Mouse (Mus musculus): Measurements from ENCODE around the gene Kcnk5. TPM values are rescaled to one million over a fixed set of nuclear protein-coding genes. Genes with fewer than 3 reads are reported as not detected.

The Kcnk5 gene
- total and polyA plus RNA-seq, 3 experiments, result 8.7 to 12.5 (median 11.7) TPM

DNA sequence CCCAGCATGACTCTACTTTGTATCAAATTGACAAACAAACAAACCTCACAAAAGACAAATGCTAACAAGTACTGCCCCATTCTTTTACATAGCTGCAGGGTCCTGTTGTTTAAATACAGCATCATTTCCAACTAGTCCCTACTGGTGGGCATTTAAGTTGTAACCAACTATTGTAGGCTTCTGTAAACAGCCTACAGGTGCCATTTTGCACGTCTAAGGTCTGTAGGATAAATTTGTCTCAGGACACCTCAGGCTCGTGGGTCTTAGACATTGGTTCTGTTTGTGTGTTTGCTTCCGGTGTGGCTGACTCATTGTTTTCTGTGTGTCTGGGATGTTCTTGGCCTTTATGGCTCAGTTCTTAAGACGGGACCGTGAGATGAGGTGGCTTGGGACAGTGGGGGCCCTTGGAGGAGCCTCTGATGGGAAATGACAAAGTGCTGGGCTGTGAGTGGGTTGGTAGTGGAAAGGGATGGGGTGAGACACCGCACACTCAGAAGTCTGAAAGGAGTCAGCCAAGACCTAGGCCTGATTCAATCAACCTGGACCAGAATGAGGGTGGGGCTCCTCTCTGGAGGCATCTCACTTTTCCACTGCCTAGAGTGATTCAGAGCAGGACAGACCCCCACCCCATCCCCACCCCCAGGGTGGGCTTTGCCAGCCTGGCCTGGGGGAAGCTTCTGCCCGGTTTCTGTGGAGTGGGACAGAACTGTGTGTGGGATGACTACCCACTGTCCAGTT is 35.1 kb upstream of the Kcnk5 start:
- TF ChIP-seq HCFC1 (IDR thresholded peaks at IDR 0.05; ENCODE audit: low read depth, low read length) (no peak), ZNF384 (IDR thresholded peaks at IDR 0.05; ENCODE audit: low read depth, low read length) (no peak), MAX (IDR thresholded peaks at IDR 0.05; ENCODE audit: low read length) (no peak), NELFE (IDR thresholded peaks at IDR 0.05; ENCODE audit: low read depth, low read length) (no peak), SIN3A (IDR thresholded peaks at IDR 0.05; ENCODE audit: low read length) (no peak)
- no peak overlapping the region for H3K9ac ChIP-seq (ENCODE audit: insufficient read depth, low read depth)
- in situ Hi-C loops (cut with MboI; ENCODE audit: low pct_ligation_motif_present, low pct_unique_long_range_greater_than_20kb, low sequenced_read_pairs), result no loop called here
- no peaks in the 10 kb centered on the region for H3K9me3 ChIP-seq (replicated peaks; ENCODE audit: low read length)
- no peak for DNase-seq (ENCODE audit: extremely low read depth)
- no peak overlapping the region for H3K27ac ChIP-seq (ENCODE audit: insufficient read depth, low read depth)
- no peaks in the 10 kb centered on the region for H3K27me3 ChIP-seq (replicated peaks)
- H3K4me2 ChIP-seq (ENCODE audit: insufficient read depth, low read depth, poor library complexity, severe bottlenecking), result no peak overlapping the region
- no peak overlapping the region for H3K4me3 ChIP-seq (replicated peaks in 1 of 3; ENCODE audit: low read depth in 2 of 3, low read length in 2 of 3, poor library complexity in 1 of 3)
- no peaks in the 10 kb centered on the region for H3K79me2 ChIP-seq (replicated peaks; ENCODE audit: control insufficient read depth, extremely low read depth, insufficient read depth, poor library complexity, severe bottlenecking)
- peaks cover 6% of the 10 kb centered on the region in 2 experiments; a peak in 3 of 4 replicates for H3K4me1 ChIP-seq (ENCODE audit: control insufficient read depth in 1 of 2, insufficient read depth in 2 of 2)
- no peaks in the 10 kb centered on the region for H3K36me3 ChIP-seq (replicated peaks in 1 of 2; ENCODE audit: control insufficient read depth in 1 of 2, insufficient read depth in 1 of 2, low read length in 1 of 2)
- dilution Hi-C loops (cut with MboI; ENCODE audit: extremely low pct_ligation_motif_present, extremely low pct_unique_long_range_greater_than_20kb, low sequenced_read_pairs), result no loop called here

DNA sequence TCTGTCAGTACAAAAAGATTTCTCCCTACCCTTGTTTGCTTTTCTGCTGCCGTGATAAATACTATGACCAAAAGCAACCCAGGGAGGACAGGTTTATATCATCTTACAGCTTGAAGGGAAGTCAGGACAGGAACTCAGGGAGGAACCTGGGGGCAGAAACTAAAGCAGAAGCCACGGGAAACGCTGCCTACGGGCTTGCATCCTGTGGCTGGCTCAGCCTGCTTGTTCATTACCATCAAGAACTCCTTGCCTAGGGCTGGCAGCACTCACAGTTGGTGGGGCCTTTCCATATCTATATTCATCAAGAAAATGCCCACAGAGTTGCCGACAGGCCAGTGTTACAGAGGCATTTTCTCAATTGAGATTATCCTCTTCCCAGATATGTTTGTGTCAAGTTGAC is 34.2 kb upstream of the Kcnk5 start:
- Histone ChIP-seq H3K79me2 (replicated peaks; ENCODE audit: control insufficient read depth, extremely low read depth, insufficient read depth, poor library complexity, severe bottlenecking) (no peaks in the 10 kb centered on the region), H3K9ac (ENCODE audit: insufficient read depth, low read depth) (no peak overlapping the region), H3K36me3 (replicated peaks in 1 of 2; ENCODE audit: control insufficient read depth in 1 of 2, insufficient read depth in 1 of 2, low read length in 1 of 2) (no peaks in the 10 kb centered on the region), H3K4me2 (ENCODE audit: insufficient read depth, low read depth, poor library complexity, severe bottlenecking) (no peak overlapping the region), H3K4me1 (ENCODE audit: control insufficient read depth in 1 of 2, insufficient read depth in 2 of 2) (peaks cover 6% of the 10 kb centered on the region in 2 experiments; a peak in 3 of 4 replicates), H3K27ac (ENCODE audit: insufficient read depth, low read depth) (no peak overlapping the region), H3K4me3 (replicated peaks in 1 of 3; ENCODE audit: low read depth in 2 of 3, low read length in 2 of 3, poor library complexity in 1 of 3) (no peak overlapping the region), H3K27me3 (replicated peaks) (no peaks in the 10 kb centered on the region), H3K9me3 (replicated peaks; ENCODE audit: low read length) (no peaks in the 10 kb centered on the region)
- dilution Hi-C loops (cut with MboI; ENCODE audit: extremely low pct_ligation_motif_present, extremely low pct_unique_long_range_greater_than_20kb, low sequenced_read_pairs), result no loop called here
- DNase-seq (ENCODE audit: extremely low read depth), result no peak
- in situ Hi-C loops (cut with MboI; ENCODE audit: low pct_ligation_motif_present, low pct_unique_long_range_greater_than_20kb, low sequenced_read_pairs), result no loop called here
- TF ChIP-seq MXI1 (IDR thresholded peaks at IDR 0.05; ENCODE audit: low read depth, low read length) (no peak), MAX (IDR thresholded peaks at IDR 0.05; ENCODE audit: low read length) (no peak), JUN (IDR thresholded peaks at IDR 0.05; ENCODE audit: insufficient read depth, low read depth, low read length) (no peak), BHLHE40 (IDR thresholded peaks at IDR 0.05; ENCODE audit: low read depth, low read length) (no peak), JUND (conservative IDR thresholded peaks at IDR 0.05; ENCODE audit: low read depth, low read length) (no peak), GABPA (IDR thresholded peaks at IDR 0.05; ENCODE audit: insufficient replicate concordance, low read depth, low read length) (no peak), PAX5 (IDR thresholded peaks at IDR 0.05; ENCODE audit: low read length) (no peak), NELFE (IDR thresholded peaks at IDR 0.05; ENCODE audit: low read depth, low read length) (no peak), USF1 (IDR thresholded peaks at IDR 0.05; ENCODE audit: low read depth, low read length) (no peak), ZNF384 (IDR thresholded peaks at IDR 0.05; ENCODE audit: low read depth, low read length) (no peak), MYC (IDR thresholded peaks at IDR 0.05; ENCODE audit: low read depth, low read length) (no peak), RAD21 (IDR thresholded peaks at IDR 0.05; ENCODE audit: low read depth, low read length) (no peak), CHD2 (IDR thresholded peaks at IDR 0.05; ENCODE audit: low read length) (no peak), POLR2AphosphoS2 (IDR thresholded peaks at IDR 0.05; ENCODE audit: low read depth, low read length) (no peak), HCFC1 (IDR thresholded peaks at IDR 0.05; ENCODE audit: low read depth, low read length) (no peak), NRF1 (IDR thresholded peaks at IDR 0.05; ENCODE audit: low read depth, low read length) (no peak)

Data from CH12.LX (cell line).